Mouse (Mus musculus) hindbrain, postnatal 0 days (tissue): Measurements from ENCODE around the gene BC048562. TPM values are rescaled to one million over a fixed set of nuclear protein-coding genes. Genes with fewer than 3 reads are reported as not detected.

Experiments used
- ATAC-seq: fragments of 200-750 bp; cut with Nextera tagmentation; 2 replicates; pipeline ENCODE4 v1.8.0; 2017; ENCODE audit warnings: mild to moderate bottlenecking, moderate TSS enrichment, moderate library complexity
- DNase-seq: peaks from one replicate; pipeline ENCODE4 v3.0.0-alpha.2; 2015; ENCODE audit warnings: low spot score
- H3K27ac ChIP-seq: fragments of 300-500 bp; sonication (generic); 2 replicates; pipeline ENCODE4 v1.5.1; 2014; ENCODE audit warnings: mild to moderate bottlenecking
- H3K27me3 ChIP-seq: fragments of 300-500 bp; sonication (generic); 2 replicates; pipeline ENCODE4 v1.6.1; 2014; ENCODE audit warnings: low read length, mixed read lengths; ENCODE audit not compliant: insufficient read depth
- H3K36me3 ChIP-seq: fragments of 300-500 bp; sonication (generic); 2 replicates; pipeline ENCODE4 v1.6.1; 2014; ENCODE audit warnings: low read length, mixed read lengths; ENCODE audit not compliant: insufficient read depth
- H3K4me1 ChIP-seq: fragments of 300-500 bp; sonication (generic); 2 replicates; pipeline ENCODE4 v1.6.1; 2014; ENCODE audit warnings: antibody characterized with exemption, low read length, mixed read lengths; ENCODE audit not compliant: insufficient read depth
- H3K4me2 ChIP-seq: fragments of 300-500 bp; sonication (generic); 2 replicates; pipeline ENCODE4 v1.6.1; 2014; ENCODE audit warnings: low read depth, mild to moderate bottlenecking, low read length, moderate library complexity, mixed read lengths
- H3K4me3 ChIP-seq: fragments of 300-500 bp; sonication (generic); 2 replicates; pipeline ENCODE4 v1.5.1; 2014; ENCODE audit warnings: low read length
- H3K9ac ChIP-seq: fragments of 300-500 bp; sonication (generic); replicated peaks from 2 replicates; pipeline ENCODE4 v1.6.1; 2014; ENCODE audit warnings: mild to moderate bottlenecking, low read length, moderate library complexity, mixed read lengths
- H3K9me3 ChIP-seq: fragments of 300-500 bp; sonication (generic); 2 replicates; pipeline ENCODE4 v1.6.1; 2016; ENCODE audit warnings: low read length, mixed read lengths
- CTCF ChIP-seq: IDR thresholded peaks from 2 replicates; pipeline ENCODE4 v1.5.1; 2016; ENCODE audit warnings: antibody characterized with exemption, control low read depth, low read depth
- WGBS: fragments of 180-500 bp; shearing (Covaris S2); extraction: QIAGEN DNeasy Blood & Tissue Kit; methylation state at CpG from one replicate; pipeline ENCODE4 v1.1.7; 2014; 5-methylcytosine and 5-hydroxymethylcytosine counted together
- polyA plus RNA-seq: library from polyadenylated mRNA; unstranded; fragments of >200 nt; fragmentation: Nextera tagmentation; extraction: Ambion mirVana; gene quantifications from 2 replicates; pipeline ENCODE4 v1.2.1, GENCODE M21; 2015
- total RNA-seq: library from RNA; depleted of rRNA; stranded (reverse); fragments of >200 nt; gene quantifications from 2 replicates; pipeline ENCODE4 v1.2.3, GENCODE M21; 2014; rRNA removed

BC048562 gene
- total and polyA plus RNA-seq, 2 experiments from 2014 or later, result not detected

- WGBS, result under 1% methylated on average over 69 of the region's 69 CpGs
- peak; percentile 96 for ATAC-seq
- Histone ChIP-seq H3K9ac (peak within 1 kb of the TSS; percentile 96), H3K27ac (peak within 1 kb of the TSS; percentile 97), H3K4me2 (peak within 1 kb of the TSS; percentile 76), H3K27me3 (no peaks in the 10 kb centered on the region), H3K4me3 (peak within 1 kb of the TSS; percentile 95), H3K4me1 (peaks cover 16% of the 10 kb centered on the region), H3K9me3 (no peaks in the 10 kb centered on the region), H3K36me3 (peaks cover 31% of the 10 kb centered on the region)
- TF ChIP-seq CTCF, result no peak; the same call in 1 of the 2 replicates
- peak; percentile 98 for DNase-seq
Measured at GRCm38 (mm10) chr9:108490559-108491285, 54.4 kb downstream of the BC048562 start, which contains the start of gene Usp19. Usp19 (plus strand) TSS chr9:108490602.

GRCm38 (mm10) chr9:108491286-108491580 lies 55.0 kb downstream of the BC048562 start:
- no peak for ATAC-seq
- H3K4me2 ChIP-seq, result peak overlapping the region; percentile 76
- H3K4me1 ChIP-seq, result peaks cover 16% of the 10 kb centered on the region
- no peak for DNase-seq
- TF ChIP-seq CTCF, result no peak
- peak overlapping the region; percentile 96 for H3K9ac ChIP-seq
- H3K27ac ChIP-seq, result peak overlapping the region; percentile 97
- H3K9me3 ChIP-seq, result no peaks in the 10 kb centered on the region
- peak overlapping the region; percentile 95 for H3K4me3 ChIP-seq
- peaks cover 36% of the 10 kb centered on the region for H3K36me3 ChIP-seq
- 8% methylated on average over 12 of the region's 12 CpGs for WGBS
- no peaks in the 10 kb centered on the region for H3K27me3 ChIP-seq

GRCm38 (mm10) chr9:108492043-108492750 lies 55.9 kb downstream of the BC048562 start:
- Histone ChIP-seq H3K4me1 (peaks cover 16% of the 10 kb centered on the region), H3K36me3 (peaks cover 46% of the 10 kb centered on the region), H3K27me3 (no peaks in the 10 kb centered on the region), H3K9me3 (no peaks in the 10 kb centered on the region), H3K9ac (peak overlapping the region; percentile 96), H3K4me2 (peak overlapping the region; percentile 76), H3K27ac (peak overlapping the region; percentile 45; the same call in 1 of the 2 replicates), H3K4me3 (no peak overlapping the region)
- ATAC-seq (no peak), DNase-seq (no peak)
- TF ChIP-seq CTCF, result no peak
- 83% methylated on average over 16 of the region's 16 CpGs for WGBS

- H3K9me3 ChIP-seq, result no peaks in the 10 kb centered on the region
- H3K36me3 ChIP-seq, result peaks cover 56% of the 10 kb centered on the region
- DNase-seq, result no peak
- TF ChIP-seq CTCF, result no peak
- no peak overlapping the region for H3K27ac ChIP-seq
- H3K4me2 ChIP-seq, result no peak overlapping the region
- no peaks in the 10 kb centered on the region for H3K27me3 ChIP-seq
- no peak for ATAC-seq
- no peak overlapping the region for H3K9ac ChIP-seq
- H3K4me3 ChIP-seq, result no peak overlapping the region
- peaks cover 16% of the 10 kb centered on the region for H3K4me1 ChIP-seq
- WGBS, result 99% methylated on average over 8 of the region's 8 CpGs
Measured at GRCm38 (mm10) chr9:108493246-108493645, 57.0 kb downstream of the BC048562 start.

GRCm38 (mm10) chr9:108494146-108494825 lies 58.0 kb downstream of the BC048562 start:
- no peak overlapping the region for H3K27ac ChIP-seq
- H3K9ac ChIP-seq, result no peak overlapping the region
- DNase-seq (no peak), ATAC-seq (no peak)
- H3K27me3 ChIP-seq, result no peaks in the 10 kb centered on the region
- H3K36me3 ChIP-seq, result peaks cover 67% of the 10 kb centered on the region
- no peak for TF ChIP-seq CTCF
- H3K9me3 ChIP-seq, result no peaks in the 10 kb centered on the region
- H3K4me1 ChIP-seq, result peaks cover 16% of the 10 kb centered on the region
- no peak overlapping the region for H3K4me2 ChIP-seq
- WGBS, result 96% methylated on average over 19 of the region's 19 CpGs
- H3K4me3 ChIP-seq, result no peak overlapping the region

GRCm38 (mm10) chr9:108494905-108495304 lies 58.6 kb downstream of the BC048562 start:
- WGBS, result 78% methylated on average over 10 of the region's 10 CpGs
- TF ChIP-seq CTCF, result no peak
- H3K36me3 ChIP-seq, result peaks cover 73% of the 10 kb centered on the region
- H3K27me3 ChIP-seq, result no peaks in the 10 kb centered on the region
- peaks cover 12% of the 10 kb centered on the region for H3K4me1 ChIP-seq
- no peak overlapping the region for H3K27ac ChIP-seq
- no peak for DNase-seq
- H3K9me3 ChIP-seq, result no peaks in the 10 kb centered on the region
- no peak overlapping the region for H3K9ac ChIP-seq
- no peak for ATAC-seq
- H3K4me3 ChIP-seq, result no peak overlapping the region
- no peak overlapping the region for H3K4me2 ChIP-seq

Other genes with a start within 250 kb of the BC048562 start
- gene Bsn, start 246.1 kb upstream of the BC048562 start, total RNA-seq, result 53.9 and 60.7 TPM in 2 replicates
- 6.5 and 7.4 TPM in 2 replicates for gene Bsn, start 246.1 kb upstream of the BC048562 start, polyA plus RNA-seq
- 127 and 129 TPM in 2 replicates for gene Dag1, start 172.5 kb upstream of the BC048562 start, total RNA-seq
- 70.2 and 76.3 TPM in 2 replicates for gene Dag1, start 172.5 kb upstream of the BC048562 start, polyA plus RNA-seq
- gene Nicn1, start 146.1 kb upstream of the BC048562 start, total RNA-seq, result 79.8 and 108 TPM in 2 replicates
- gene Nicn1, start 146.1 kb upstream of the BC048562 start, polyA plus RNA-seq, result 114 and 118 TPM in 2 replicates
- 22.5 and 27.1 TPM in 2 replicates for gene Amt, start 139.6 kb upstream of the BC048562 start, total RNA-seq
- 28.5 and 32.9 TPM in 2 replicates for gene Amt, start 139.6 kb upstream of the BC048562 start, polyA plus RNA-seq
- gene Rhoa, start 130.4 kb upstream of the BC048562 start, total RNA-seq, result 105 and 106 TPM in 2 replicates
- 268 and 276 TPM in 2 replicates for gene Rhoa, start 130.4 kb upstream of the BC048562 start, polyA plus RNA-seq
- 65.2 and 66.5 TPM in 2 replicates for gene Tcta, start 130.3 kb upstream of the BC048562 start, total RNA-seq
- 79.4 and 80.3 TPM in 2 replicates for gene Tcta, start 130.3 kb upstream of the BC048562 start, polyA plus RNA-seq
- 224 and 226 TPM in 2 replicates for gene Gpx1, start 97.6 kb upstream of the BC048562 start, total RNA-seq
- gene Gpx1, start 97.6 kb upstream of the BC048562 start, polyA plus RNA-seq, result 426 and 460 TPM in 2 replicates
- gene Usp4, start 88.6 kb upstream of the BC048562 start, total RNA-seq, result 92.0 and 97.8 TPM in 2 replicates
- gene Usp4, start 88.6 kb upstream of the BC048562 start, polyA plus RNA-seq, result 93.4 and 94.4 TPM in 2 replicates
- 0.43 and 2.8 TPM in 2 replicates for gene 1700102P08Rik, start 43.7 kb upstream of the BC048562 start, total RNA-seq
- gene 1700102P08Rik, start 43.7 kb upstream of the BC048562 start, polyA plus RNA-seq, result 0.61 and 0.81 TPM in 2 replicates
- gene Ccdc36, start 8.0 kb upstream of the BC048562 start, total RNA-seq, result 0.97 and 1.2 TPM in 2 replicates
- gene Ccdc36, start 8.0 kb upstream of the BC048562 start, polyA plus RNA-seq, result 1.7 TPM in 2 replicates
- 32.9 and 37.2 TPM in 2 replicates for gene Ccdc71, start 24.0 kb downstream of the BC048562 start, total RNA-seq
- 46.9 and 55.9 TPM in 2 replicates for gene Ccdc71, start 24.0 kb downstream of the BC048562 start, polyA plus RNA-seq
- gene Klhdc8b, start 25.1 kb downstream of the BC048562 start, total RNA-seq, result 62.6 and 72.8 TPM in 2 replicates
- 44.9 and 46.5 TPM in 2 replicates for gene Klhdc8b, start 25.1 kb downstream of the BC048562 start, polyA plus RNA-seq
- 77.5 and 99.8 TPM in 2 replicates for gene Lamb2, start 43.3 kb downstream of the BC048562 start, total RNA-seq
- 16.0 and 18.6 TPM in 2 replicates for gene Lamb2, start 43.3 kb downstream of the BC048562 start, polyA plus RNA-seq
- gene Usp19, start 54.1 kb downstream of the BC048562 start, total RNA-seq, result 87.6 and 104 TPM in 2 replicates
- 51.6 and 52.0 TPM in 2 replicates for gene Usp19, start 54.1 kb downstream of the BC048562 start, polyA plus RNA-seq
- gene Qars, start 71.2 kb downstream of the BC048562 start, total RNA-seq, result 153 and 175 TPM in 2 replicates
- gene Qars, start 71.2 kb downstream of the BC048562 start, polyA plus RNA-seq, result 55.2 and 58.3 TPM in 2 replicates
- gene Qrich1, start 80.3 kb downstream of the BC048562 start, total RNA-seq, result 226 and 252 TPM in 2 replicates
- 98.1 and 98.7 TPM in 2 replicates for gene Qrich1, start 80.3 kb downstream of the BC048562 start, polyA plus RNA-seq
- 93.8 and 98.3 TPM in 2 replicates for gene Impdh2, start 123.8 kb downstream of the BC048562 start, total RNA-seq
- gene Impdh2, start 123.8 kb downstream of the BC048562 start, polyA plus RNA-seq, result 103 and 106 TPM in 2 replicates
- 54.1 and 70.5 TPM in 2 replicates for gene Ndufaf3, start 131.0 kb downstream of the BC048562 start, total RNA-seq
- gene Ndufaf3, start 131.0 kb downstream of the BC048562 start, polyA plus RNA-seq, result 84.5 and 88.9 TPM in 2 replicates
- gene Dalrd3, start 133.4 kb downstream of the BC048562 start, total RNA-seq, result 97.3 and 109 TPM in 2 replicates
- 251 and 255 TPM in 2 replicates for gene Dalrd3, start 133.4 kb downstream of the BC048562 start, polyA plus RNA-seq
- gene Wdr6, start 142.3 kb downstream of the BC048562 start, total RNA-seq, result 581 and 603 TPM in 2 replicates
- 265 and 282 TPM in 2 replicates for gene Wdr6, start 142.3 kb downstream of the BC048562 start, polyA plus RNA-seq
- 50.8 and 62.6 TPM in 2 replicates for gene P4htm, start 161.2 kb downstream of the BC048562 start, total RNA-seq
- gene P4htm, start 161.2 kb downstream of the BC048562 start, polyA plus RNA-seq, result 38.7 and 38.8 TPM in 2 replicates
- 52.1 and 54.8 TPM in 2 replicates for gene Arih2, start 212.9 kb downstream of the BC048562 start, total RNA-seq
- gene Arih2, start 212.9 kb downstream of the BC048562 start, polyA plus RNA-seq, result 38.5 and 39.7 TPM in 2 replicates
- 31.0 and 41.1 TPM in 2 replicates for gene Slc25a20, start 225.6 kb downstream of the BC048562 start, total RNA-seq
- gene Slc25a20, start 225.6 kb downstream of the BC048562 start, polyA plus RNA-seq, result 49.7 and 50.2 TPM in 2 replicates